Mouse (Mus musculus): ENCODE measurements at regions not wholly inside any gene's neighbourhood (a gene's known extent, or its start where the extent isn't known, plus 50 kb on each side); places are given as distances from the start of the nearest gene placed in this dataset.

- DNase-seq: peak; percentile 25 to 30
Observed at GRCm38 (mm10) chr13:60364778-60365672, 187.9 kb upstream of the Gas1 start.

GRCm38 (mm10) chr13:60369216-60369615 lies 192.1 kb upstream of the Gas1 start:
- DNase-seq: no peak

DNA sequence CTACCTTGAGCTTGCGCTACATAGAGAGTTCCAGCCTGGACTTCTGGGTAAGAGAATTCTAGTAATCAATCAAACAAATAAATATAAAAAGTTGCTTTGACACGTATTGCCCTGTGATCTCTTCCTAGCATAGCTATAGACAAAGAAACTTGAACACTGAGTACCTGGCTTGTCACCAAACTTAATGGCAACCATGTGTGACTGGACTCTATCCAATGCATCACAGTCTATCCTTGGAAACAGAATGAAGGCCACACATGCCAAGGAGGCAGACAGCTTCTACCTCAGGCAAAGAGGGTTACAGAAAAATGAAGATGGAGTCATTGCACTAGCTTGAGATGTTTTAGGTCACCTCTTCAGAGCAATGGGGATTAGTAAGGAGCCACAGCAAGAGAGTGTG lies 194.5 kb upstream of the Gas1 start:
- no peak for DNase-seq

GRCm38 (mm10) chr13:60376705-60377104 lies 199.5 kb upstream of the Gas1 start:
- DNase-seq: no peak

DNA sequence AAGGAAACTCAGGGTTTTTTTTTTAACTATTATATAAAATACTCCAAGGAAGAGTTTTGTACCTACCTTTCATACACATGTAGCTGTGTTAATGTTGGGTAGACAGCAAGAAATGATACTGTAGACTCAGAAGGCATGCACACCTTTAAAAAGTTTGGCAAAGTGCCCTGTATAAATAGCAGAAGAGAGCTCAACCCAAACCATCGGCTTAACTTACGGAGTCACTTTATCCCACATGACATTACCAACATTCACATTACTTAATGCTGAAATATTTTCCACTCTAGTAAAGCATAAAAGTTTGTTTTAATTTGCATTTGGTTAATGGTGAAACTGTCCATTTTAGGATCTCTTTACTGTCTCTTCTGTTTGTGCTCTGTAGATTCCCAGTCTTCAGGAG lies 205.7 kb upstream of the Gas1 start:
- DNase-seq: no peak

DNA sequence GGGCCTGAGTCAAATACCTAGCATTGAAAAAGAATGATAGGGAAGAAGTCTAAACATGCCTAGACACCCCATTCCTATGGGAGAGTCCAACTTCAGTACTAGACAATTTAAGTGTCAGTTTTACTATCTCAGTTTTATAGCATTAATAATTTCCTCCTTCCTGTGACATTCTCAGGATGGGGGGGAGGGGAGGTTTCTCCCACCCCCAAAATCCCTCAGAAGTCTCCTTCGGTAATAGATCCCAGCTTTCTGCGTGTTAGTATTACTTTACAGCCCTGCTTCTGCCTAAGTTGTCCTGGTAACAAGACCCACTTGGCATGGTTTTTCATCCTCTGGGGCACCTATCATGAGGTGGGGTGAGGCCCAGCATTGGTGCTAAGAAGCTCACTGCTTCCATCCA lies 202.9 kb upstream of the Dapk1 start:
- DNase-seq: no peak

- DNase-seq: peak; percentile 12 to 56
Observed at GRCm38 (mm10) chr13:60400764-60401487, 200.8 kb upstream of the Dapk1 start.

DNA sequence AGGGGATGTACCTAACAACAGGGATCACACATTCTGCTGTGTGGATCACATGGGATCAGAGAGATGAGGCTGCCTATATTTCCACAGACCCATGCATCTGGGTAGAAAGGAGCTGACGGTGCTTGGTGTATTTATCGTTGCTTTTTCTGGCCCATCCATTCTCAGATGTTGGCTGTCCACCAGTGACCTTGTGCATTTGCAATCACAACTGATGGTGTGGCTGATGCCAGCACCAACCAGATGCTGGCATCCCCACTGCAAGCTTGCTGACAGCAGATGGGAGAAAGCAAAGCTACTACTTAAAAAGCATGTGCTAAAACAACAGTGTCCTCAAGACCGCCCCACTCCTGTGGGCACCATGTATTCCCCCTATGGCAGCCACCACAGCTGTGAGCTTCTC lies 198.3 kb upstream of the Dapk1 start:
- DNase-seq: no peak

DNA sequence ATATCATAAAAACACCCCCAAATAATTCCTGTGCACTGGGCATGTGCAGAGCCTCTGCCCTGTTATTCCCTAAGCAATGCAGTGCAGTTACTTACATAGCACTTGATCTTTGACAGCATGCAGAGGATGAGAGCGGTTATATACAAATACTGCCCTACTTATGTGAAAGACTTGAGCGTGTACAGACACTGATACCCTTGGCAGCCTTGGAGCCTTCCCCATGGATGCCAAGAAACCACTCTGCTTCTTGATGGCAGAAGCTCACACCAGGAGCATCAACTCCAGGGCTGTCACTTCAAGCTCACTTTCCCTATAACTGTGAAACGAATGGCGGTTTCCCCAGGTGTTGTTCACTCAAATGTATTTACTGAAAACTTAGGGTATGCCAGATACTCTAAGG lies 194.4 kb upstream of the Dapk1 start:
- no peak for DNase-seq

DNA sequence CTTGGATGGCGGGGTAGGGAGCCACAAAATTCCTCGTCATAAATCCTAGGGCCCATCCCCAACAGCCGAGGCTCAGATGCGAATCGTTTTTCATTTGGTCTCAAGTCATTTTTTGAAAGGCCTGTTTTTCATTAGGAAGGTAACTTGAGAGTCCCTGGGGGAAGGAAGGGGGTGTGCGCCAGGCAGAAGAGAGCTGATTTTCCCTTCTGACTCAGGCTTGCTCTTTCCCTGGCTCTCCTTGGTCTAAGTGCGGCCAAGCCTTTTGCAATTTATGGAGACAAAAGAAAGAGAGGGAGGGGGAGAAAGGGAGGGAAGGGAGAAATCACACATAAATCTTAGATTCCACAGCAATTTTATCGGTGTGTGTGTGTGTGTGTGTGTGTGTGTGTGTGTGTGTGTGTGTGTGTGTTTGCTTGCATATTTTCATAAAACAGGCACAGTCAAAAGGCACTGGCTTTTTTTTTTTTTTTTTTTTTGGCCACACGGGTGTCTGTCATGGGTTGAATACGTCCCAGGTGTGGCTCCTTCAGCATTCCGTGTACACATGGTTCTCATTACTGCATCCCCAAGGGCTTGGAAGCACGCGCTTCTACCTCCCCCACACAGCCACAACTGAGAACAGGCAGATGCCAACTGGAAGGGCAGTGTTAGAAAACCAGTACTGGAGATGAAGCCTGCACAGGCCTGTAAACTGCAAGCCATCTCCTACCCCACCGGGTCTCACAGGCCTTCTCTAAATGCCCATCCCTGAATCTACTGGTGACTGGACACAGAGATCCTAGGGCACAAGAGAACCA lies 191.8 kb upstream of the Dapk1 start:
- DNase-seq: peak; percentile 79 to 87

DNA sequence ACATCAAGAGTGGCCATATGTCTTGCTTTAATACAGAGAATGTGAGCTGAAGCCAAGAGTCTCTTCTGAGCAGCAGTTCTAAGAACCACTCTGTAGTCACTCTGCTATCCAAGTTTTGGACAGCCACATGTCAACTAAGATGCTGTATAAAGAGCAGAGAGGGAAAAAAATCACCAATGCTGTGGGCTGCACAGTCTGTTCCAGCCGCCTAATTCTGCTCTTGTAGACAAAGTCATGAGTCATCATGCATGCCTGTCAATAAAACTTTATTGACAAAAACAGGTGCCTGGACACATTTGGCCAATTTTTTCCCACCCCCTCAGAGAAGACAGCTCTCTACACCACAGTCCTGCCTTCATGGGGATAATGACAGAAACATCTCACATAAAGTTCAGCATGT lies 185.7 kb upstream of the Dapk1 start:
- DNase-seq: no peak

- peak; percentile 40 to 41 for DNase-seq
Observed at GRCm38 (mm10) chr13:60417015-60417414, 184.7 kb upstream of the Dapk1 start.

GRCm38 (mm10) chr13:60417436-60418158 lies 184.2 kb upstream of the Dapk1 start:
- peak; percentile 77 to 89 for DNase-seq

GRCm38 (mm10) chr13:60420386-60420785 lies 181.4 kb upstream of the Dapk1 start:
- no peak for DNase-seq

DNA sequence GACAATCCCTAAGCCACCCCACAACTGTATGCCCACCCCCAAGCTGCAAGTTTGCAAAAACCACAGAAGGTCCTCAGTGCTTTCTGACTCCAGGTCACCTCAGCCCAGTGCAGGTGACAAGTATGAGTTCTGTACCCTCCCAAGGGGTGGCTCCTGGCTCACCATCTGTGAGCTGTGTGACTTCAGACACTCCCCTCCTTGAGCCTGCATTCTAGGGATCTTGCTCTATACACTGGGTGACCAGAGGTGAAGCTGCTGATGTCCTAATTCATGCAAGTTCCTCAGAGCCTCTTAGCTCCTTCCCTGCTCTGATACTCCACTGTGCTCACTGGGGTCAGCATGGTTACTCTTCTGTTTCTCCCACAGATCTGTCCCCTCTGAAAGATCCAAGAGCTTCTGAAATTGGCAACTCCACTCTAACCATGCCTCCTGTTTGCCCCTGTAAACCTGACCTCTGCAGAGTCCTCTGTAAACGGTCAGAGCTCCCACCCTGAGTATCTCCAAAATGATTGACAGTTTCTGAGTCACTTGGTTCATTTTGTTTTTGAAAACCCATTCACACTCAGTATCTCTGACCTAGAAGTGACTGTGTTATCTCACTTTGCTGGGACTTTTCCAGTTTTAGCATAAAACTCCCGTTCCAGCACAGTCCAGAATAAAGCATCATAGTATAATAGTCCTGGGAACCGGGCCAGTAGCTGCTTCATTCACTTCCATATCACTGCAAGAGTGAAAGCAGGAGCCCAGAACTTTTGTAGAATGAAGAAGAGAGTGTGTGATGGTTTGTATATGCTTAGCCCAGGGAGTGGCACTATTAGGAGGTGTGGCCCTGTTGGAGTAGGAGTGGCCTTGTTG lies 180.7 kb upstream of the Dapk1 start:
- DNase-seq: peak; percentile 38 to 49

- DNase-seq: no peak
Observed at GRCm38 (mm10) chr13:60424267-60424666, 177.5 kb upstream of the Dapk1 start.

DNA sequence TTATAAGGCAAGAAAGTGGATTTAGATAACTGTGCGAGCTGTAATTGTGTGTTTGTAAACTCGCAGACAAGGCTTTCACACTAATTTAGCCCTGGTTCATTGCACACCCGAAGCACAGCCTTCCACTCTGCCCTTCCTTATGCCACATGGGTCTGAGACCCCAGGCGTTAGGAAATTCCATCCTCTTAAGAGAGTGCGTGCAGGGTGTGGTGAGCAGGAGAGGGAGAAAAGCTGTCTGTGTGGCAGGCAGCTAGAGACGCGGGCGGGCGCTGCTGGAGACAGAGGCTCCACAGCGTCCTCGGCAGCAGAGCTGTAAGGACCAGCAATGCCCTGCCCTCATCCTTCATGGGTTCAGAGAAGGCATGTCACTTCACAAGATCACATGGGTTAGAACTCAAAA lies 176.6 kb upstream of the Dapk1 start:
- DNase-seq: no peak

DNA sequence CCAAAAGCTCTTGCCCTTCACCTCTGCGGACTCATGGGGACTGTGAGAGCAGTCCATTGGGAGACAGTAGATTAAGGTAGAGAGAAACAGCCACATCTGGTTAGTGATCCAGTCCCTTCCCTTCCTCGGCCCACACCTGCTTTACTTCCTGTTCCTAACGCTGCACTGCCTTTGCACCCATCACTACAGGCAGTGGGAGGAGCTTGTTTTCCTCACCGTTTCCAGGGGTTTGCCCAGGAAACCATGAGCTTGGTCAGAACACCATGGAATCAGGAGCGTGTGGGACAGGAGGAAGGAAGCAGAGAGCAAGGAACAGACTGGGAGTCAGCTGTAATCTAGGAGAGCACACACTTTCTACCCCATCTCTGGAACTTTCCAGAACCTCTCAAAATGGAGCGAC lies 176.2 kb upstream of the Dapk1 start:
- DNase-seq: no peak

DNA sequence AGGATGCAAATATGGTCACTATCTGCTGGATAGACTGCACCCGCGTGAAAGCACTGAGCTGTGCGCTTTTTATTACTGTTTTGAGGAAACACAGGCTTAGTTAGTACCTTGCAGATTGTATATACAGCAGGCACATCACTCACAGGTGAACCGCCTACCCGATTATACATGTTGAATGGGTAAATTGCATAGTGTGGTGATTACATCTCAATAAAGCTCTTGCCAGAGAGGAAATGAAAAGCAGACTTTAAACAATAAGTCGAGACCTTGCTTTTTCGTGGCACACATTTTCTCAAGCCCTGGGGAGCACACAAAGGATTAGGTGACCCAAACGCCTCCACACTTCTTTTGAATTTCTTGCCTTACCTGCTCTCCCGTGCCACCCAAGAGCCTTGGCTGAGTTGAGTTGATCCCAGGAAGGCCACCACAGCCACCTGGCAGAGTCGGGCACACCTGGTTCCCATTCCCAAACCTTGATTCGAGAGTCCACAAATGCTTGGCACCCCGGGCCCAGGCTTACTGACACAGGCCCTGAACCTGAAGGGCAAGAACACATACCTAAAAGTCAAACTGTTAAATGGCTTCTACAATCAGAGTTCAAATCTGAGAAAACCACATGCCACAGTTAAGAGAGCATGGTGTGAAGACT lies 175.4 kb upstream of the Dapk1 start:
- DNase-seq: no peak

DNA sequence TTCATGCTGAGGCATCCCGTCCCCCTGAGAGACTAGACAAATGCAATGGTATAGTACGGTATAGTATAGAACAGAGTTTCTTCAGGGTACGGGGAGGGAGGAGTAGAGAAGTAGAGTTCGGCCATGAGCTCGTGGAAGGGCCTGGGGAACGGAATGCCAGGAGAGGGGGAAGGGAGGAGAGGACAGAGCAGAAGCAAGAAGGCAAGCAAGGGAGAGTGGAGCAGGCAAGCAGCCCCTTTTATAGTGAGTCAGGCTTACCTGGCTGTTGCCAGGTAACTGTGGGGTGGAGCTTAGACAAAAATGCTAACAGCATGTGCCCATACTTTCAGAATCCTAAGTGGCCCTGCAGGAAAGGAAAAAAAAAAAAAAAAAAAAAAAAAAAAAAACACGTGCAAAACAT lies 174.7 kb upstream of the Dapk1 start:
- no peak for DNase-seq
